Mouse (Mus musculus): ENCODE measurements around the gene Snx29.
A peak's percentile ranks its signal among the peaks of the same experiment; 100 is the strongest.
"Not testable (repeated sequence)": the region's sequence is repeated elsewhere in the genome, so short reads cannot be mapped to it uniquely, and the experiment has no call there.

Snx29 gene

GRCm38 (mm10) chr16:11322409-11323323 lies at the start of gene Snx29:
TSS of gene Snx29 (plus strand) at chr16:11322908.
- DNase-seq = peak; percentile 98

GRCm38 (mm10) chr16:11276888-11277287 lies 45.8 kb upstream of the Snx29 start:
- no peak for DNase-seq

- DNase-seq = no peak
Measured at GRCm38 (mm10) chr16:11278778-11279177, 43.9 kb upstream of the Snx29 start.

GRCm38 (mm10) chr16:11282655-11283232 lies 40.0 kb upstream of the Snx29 start:
- DNase-seq = no peak

- DNase-seq = no peak
Measured at GRCm38 (mm10) chr16:11284881-11285280, 37.8 kb upstream of the Snx29 start.

GRCm38 (mm10) chr16:11285949-11286348 lies 36.8 kb upstream of the Snx29 start:
- DNase-seq = no peak

- not testable (repeated sequence) for DNase-seq
Measured at GRCm38 (mm10) chr16:11288873-11289272, 33.8 kb upstream of the Snx29 start.

GRCm38 (mm10) chr16:11295583-11295982 lies 27.1 kb upstream of the Snx29 start:
- not testable (repeated sequence) for DNase-seq

GRCm38 (mm10) chr16:11297700-11298099 lies 25.0 kb upstream of the Snx29 start:
- DNase-seq = peak; percentile 27

- DNase-seq = no peak
Measured at GRCm38 (mm10) chr16:11303741-11304140, 19.0 kb upstream of the Snx29 start.

- no peak for DNase-seq
Measured at GRCm38 (mm10) chr16:11305531-11305930, 17.2 kb upstream of the Snx29 start.

- DNase-seq = no peak
Measured at GRCm38 (mm10) chr16:11313512-11313911, 9.2 kb upstream of the Snx29 start, which contains the start of gene Tnfrsf17. TSS of gene Tnfrsf17 (plus strand) at chr16:11313812.

- DNase-seq = peak; percentile 28
Measured at GRCm38 (mm10) chr16:11315786-11316320, 6.9 kb upstream of the Snx29 start.

GRCm38 (mm10) chr16:11316748-11317147 lies 6.0 kb upstream of the Snx29 start:
- no peak for DNase-seq

GRCm38 (mm10) chr16:11317324-11317723 lies 5.4 kb upstream of the Snx29 start:
- DNase-seq = no peak

- peak; percentile 27 for DNase-seq
Measured at GRCm38 (mm10) chr16:11323324-11324051, 780 bp downstream of the Snx29 start.

- DNase-seq = no peak
Measured at GRCm38 (mm10) chr16:11330081-11330800, 7.5 kb downstream of the Snx29 start.

- DNase-seq = no peak
Measured at GRCm38 (mm10) chr16:11331030-11331429, 8.3 kb downstream of the Snx29 start.

- DNase-seq = peak; percentile 27
Measured at GRCm38 (mm10) chr16:11343292-11343815, 20.6 kb downstream of the Snx29 start.

- peak; percentile 21 for DNase-seq
Measured at GRCm38 (mm10) chr16:11351903-11352302, 29.2 kb downstream of the Snx29 start.

GRCm38 (mm10) chr16:11359173-11359572 lies 36.5 kb downstream of the Snx29 start:
- no peak for DNase-seq

- no peak for DNase-seq
Measured at GRCm38 (mm10) chr16:11359919-11360318, 37.2 kb downstream of the Snx29 start.

Data from lung, postnatal 10 days (tissue).